Comparison of ENCODE assay signal across 7 mouse cellular contexts in the genomic region with DNA sequence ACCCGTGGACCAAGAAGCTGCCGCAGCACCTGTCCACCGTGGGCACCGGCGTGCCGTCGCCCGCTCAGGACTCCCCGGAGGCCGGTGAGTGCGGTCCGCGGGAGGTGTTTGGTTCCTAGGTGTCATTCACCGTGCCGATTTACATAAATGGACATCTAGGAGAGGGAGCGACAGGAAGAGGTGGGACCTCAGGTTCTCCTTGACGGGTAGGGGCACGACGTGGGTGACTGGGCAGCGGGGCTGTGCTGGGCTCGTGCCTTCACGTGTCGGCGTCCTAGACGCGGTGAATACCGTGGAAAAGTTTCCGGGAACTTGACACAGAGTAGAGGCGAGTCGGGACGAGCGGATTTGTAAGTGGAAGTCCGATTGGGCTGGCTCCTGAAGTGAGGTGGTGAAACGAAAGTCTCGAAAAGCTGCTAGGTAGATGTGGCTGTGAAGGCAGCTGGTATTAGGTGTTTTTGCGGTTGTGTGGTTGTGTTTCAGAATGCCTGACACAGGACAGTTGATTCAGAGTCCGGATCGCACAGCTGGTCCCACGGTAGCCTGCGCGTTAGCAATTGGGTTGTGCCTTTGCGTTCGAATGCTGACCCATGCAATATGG. TPM values are rescaled to one million over a fixed set of nuclear protein-coding genes. Genes with fewer than 3 reads are reported as not detected.
DNase-seq lines count a peak whose midpoint lies in the region; ATAC-seq and TF ChIP-seq lines count a peak whose summit lies in the region.

No protein-coding gene starts in this region.

- H3K36me3 ChIP-seq in forebrain, embryonic 14.5 days (ENCODE audit: control insufficient read depth, insufficient read depth, low read length): no peaks in the 10 kb centered on the region

- H3K4me3 ChIP-seq in forebrain, embryonic 14.5 days (ENCODE audit: low read depth, low read length): peak overlapping the region; percentile 74

- H3K9me3 ChIP-seq in forebrain, embryonic 14.5 days (replicated peaks; ENCODE audit: control insufficient read depth, low read length): no peaks in the 10 kb centered on the region

- H3K27ac ChIP-seq in forebrain, embryonic 14.5 days (ENCODE audit: low read depth, low read length): no peak overlapping the region; the same call in 1 of the 2 replicates

- CTCF ChIA-PET in Patski (lab: Charles Lee): no interaction called here

- in situ Hi-C loops in Patski (cut with MboI; ENCODE audit: low pct_unique_long_range_greater_than_20kb): loop anchor here (10.0 kb wide), 1 partner anchor 224 kb away; no protein-coding TSS in a partner anchor

- peak overlapping the region; percentile 69 for H3K9ac ChIP-seq in forebrain, embryonic 14.5 days (ENCODE audit: low read length)

- WGBS in forebrain, embryonic 14.5 days: under 1% methylated on average over 43 of the region's 43 CpGs

- POLR2A ChIA-PET in Patski (lab: Charles Lee): no interaction called here

- peak; percentile 59 for DNase-seq in Patski (ENCODE audit: low read depth, low spot score)
- peak; percentile 60 for DNase-seq in c-Kit-positive CD71-positive TER-119-positive erythroid progenitor cells, embryonic 14.5 days (ENCODE audit: low spot score)
- DNase-seq in forebrain, embryonic 14.5 days (ENCODE audit: low spot score): peak; percentile 32
- DNase-seq in heart, postnatal 4 days: peak; percentile 62
- peak; percentile 16 to 28 for DNase-seq in layer of hippocampus, postnatal 14 days (ENCODE audit: low spot score in 2 of 2)
- peak; percentile 55 to 57 for DNase-seq in lung, postnatal 4 days
- DNase-seq in retina, postnatal 1 day: peak; percentile 58

- H3K4me1 ChIP-seq in forebrain, embryonic 14.5 days (ENCODE audit: control insufficient read depth, insufficient read depth, low read length): peaks cover 9% of the 10 kb centered on the region; the same call in 1 of the 2 replicates

- ATAC-seq in Patski: peak; percentile 44
- ATAC-seq in forebrain, embryonic 14.5 days: no peak

- no peaks in the 10 kb centered on the region for H3K27me3 ChIP-seq in Patski
- peaks cover 5% of the 10 kb centered on the region; the same call in 1 of the 2 replicates for H3K27me3 ChIP-seq in forebrain, embryonic 14.5 days (replicated peaks; ENCODE audit: control insufficient read depth, insufficient read depth, low read length)

- peak overlapping the region; percentile 98 for H3K4me2 ChIP-seq in forebrain, embryonic 14.5 days (ENCODE audit: low read length)

- no peak for TF ChIP-seq CTCF in Patski (IDR thresholded peaks at IDR 0.05)

RNA-seq across cellular contexts. Expression of gene Larp1b, which starts 1.1 kb away (rescaled TPM):
- 64.6 TPM for polyA plus RNA-seq in Patski (2021)
- 1.8 and 2.7 TPM in 2 replicates for polyA plus RNA-seq in forebrain, embryonic 14.5 days (2014; fragmentation: Nextera tagmentation; extraction: Ambion mirVana)
- 10 to 100 TPM; 54.3 to 56.0 TPM for total RNA-seq in heart, postnatal 4 days (2021)
- 10 to 100 TPM; 17.8 to 20.0 TPM for total RNA-seq in layer of hippocampus, postnatal 14 days (2021)

RNA-seq across cellular contexts. Expression of gene 1700034I23Rik, which starts 48.4 kb away (rescaled TPM):
- polyA plus RNA-seq in Patski (2021): 0.06 TPM
- 0.14 TPM in 1 of 2 replicates, not detected in the other for polyA plus RNA-seq in forebrain, embryonic 14.5 days (2014; fragmentation: Nextera tagmentation; extraction: Ambion mirVana)
- total RNA-seq in heart, postnatal 4 days (2021): under 1 TPM in 1 of 2 experiments, not detected in 1; 0.14 TPM
- under 1 TPM in 1 of 2 experiments, not detected in 1; 0.24 TPM for total RNA-seq in layer of hippocampus, postnatal 14 days (2021)
